Mouse (Mus musculus) neural tube, embryonic 12.5 days (tissue): Measurements from ENCODE around the gene Tut7. TPM values are rescaled to one million over a fixed set of nuclear protein-coding genes. Genes with fewer than 3 reads are reported as not detected.
A peak's percentile ranks its signal among the peaks of the same experiment; 100 is the strongest.

Source experiments
- ATAC-seq: fragments of 200-750 bp; cut with Nextera tagmentation; 2 replicates; pipeline ENCODE4 v1.8.0; 2017; ENCODE audit warnings: low read depth, mild to moderate bottlenecking, moderate TSS enrichment, moderate library complexity; ENCODE audit not compliant: low FRiP score
- H3K27ac ChIP-seq: fragments of 300-500 bp; sonication (generic); 2 replicates; pipeline ENCODE4 v1.5.1; 2016
- H3K27me3 ChIP-seq: fragments of 300-500 bp; sonication (generic); replicated peaks from 2 replicates; pipeline ENCODE4 v1.6.1; 2016; ENCODE audit warnings: mild to moderate bottlenecking
- H3K36me3 ChIP-seq: fragments of 300-500 bp; sonication (generic); 2 replicates; pipeline ENCODE4 v1.6.1; 2016; ENCODE audit warnings: mild to moderate bottlenecking
- H3K4me1 ChIP-seq: fragments of 300-500 bp; sonication (generic); 2 replicates; pipeline ENCODE4 v1.6.1; 2016
- H3K4me2 ChIP-seq: fragments of 300-500 bp; sonication (generic); replicated peaks from 2 replicates; pipeline ENCODE4 v1.6.1; 2016; ENCODE audit warnings: mild to moderate bottlenecking
- H3K4me3 ChIP-seq: fragments of 300-500 bp; sonication (generic); 2 replicates; pipeline ENCODE4 v1.5.1; 2016
- H3K9ac ChIP-seq: fragments of 300-500 bp; sonication (generic); 2 replicates; pipeline ENCODE4 v1.6.1; 2016; ENCODE audit warnings: mild to moderate bottlenecking
- H3K9me3 ChIP-seq: fragments of 300-500 bp; sonication (generic); 2 replicates; pipeline ENCODE4 v1.6.1; 2016; ENCODE audit warnings: mild to moderate bottlenecking
- WGBS: fragments of 180-500 bp; shearing (Covaris S2); methylation state at CpG from one replicate; pipeline ENCODE4 v1.1.7; 2016; 5-methylcytosine and 5-hydroxymethylcytosine counted together
- polyA plus RNA-seq: library from polyadenylated mRNA; unstranded; fragments of >200 nt; fragmentation: Nextera tagmentation; extraction: Ambion mirVana; gene quantifications from 2 replicates; pipeline ENCODE4 v1.2.1, GENCODE M21; 2016

Tut7 gene
- polyA plus RNA-seq, 1 experiment from 2014 or later = 61.7 TPM

- 93% methylated on average over 4 of the region's 4 CpGs for WGBS
- no peak for ATAC-seq
These were observed 43.7 kb downstream of the Tut7 start for GRCm38 (mm10) chr13:59779213-59779612.

GRCm38 (mm10) chr13:59775168-59775567, 47.8 kb downstream of the Tut7 start:
- peaks cover 51% of the 10 kb centered on the region for H3K36me3 ChIP-seq
- no peak overlapping the region for H3K4me2 ChIP-seq
- H3K27ac ChIP-seq = no peak overlapping the region
- WGBS = 92% methylated on average over 3 of the region's 3 CpGs
- H3K4me1 ChIP-seq = peaks cover 9% of the 10 kb centered on the region; the same call in 1 of the 2 replicates
- no peak overlapping the region for H3K4me3 ChIP-seq
- no peaks in the 10 kb centered on the region for H3K9me3 ChIP-seq
- ATAC-seq = no peak
- H3K9ac ChIP-seq = no peak overlapping the region
- no peaks in the 10 kb centered on the region for H3K27me3 ChIP-seq

More at GRCm38 (mm10) chr13:59779213-59779612, 43.7 kb downstream of the Tut7 start:
- Histone ChIP-seq H3K9ac (no peak overlapping the region), H3K27me3 (no peaks in the 10 kb centered on the region), H3K4me3 (no peak overlapping the region), H3K9me3 (no peaks in the 10 kb centered on the region), H3K27ac (no peak overlapping the region), H3K36me3 (peaks cover 83% of the 10 kb centered on the region), H3K4me2 (no peak overlapping the region), H3K4me1 (no peaks in the 10 kb centered on the region)

GRCm38 (mm10) chr13:59771257-59771656, 51.7 kb downstream of the Tut7 start:
- Histone ChIP-seq H3K4me3 (no peak overlapping the region), H3K27ac (no peak overlapping the region), H3K9ac (no peak overlapping the region), H3K4me2 (peak overlapping the region; percentile 64; the same call in 1 of the 2 replicates), H3K4me1 (peaks cover 35% of the 10 kb centered on the region), H3K27me3 (no peaks in the 10 kb centered on the region), H3K36me3 (peaks cover 23% of the 10 kb centered on the region), H3K9me3 (no peaks in the 10 kb centered on the region)
- ATAC-seq = no peak
- 79% methylated on average over 9 of the region's 9 CpGs for WGBS

- peak overlapping the region; percentile 43 for H3K27ac ChIP-seq
- H3K27me3 ChIP-seq = no peaks in the 10 kb centered on the region
- no peak overlapping the region for H3K4me3 ChIP-seq
- H3K4me1 ChIP-seq = peaks cover 39% of the 10 kb centered on the region
- 78% methylated on average over 9 of the region's 9 CpGs for WGBS
- no peaks in the 10 kb centered on the region for H3K9me3 ChIP-seq
- no peak for ATAC-seq
- H3K9ac ChIP-seq = peak overlapping the region; percentile 77; the same call in 1 of the 2 replicates
- H3K4me2 ChIP-seq = peak overlapping the region; percentile 64
- H3K36me3 ChIP-seq = peaks cover 23% of the 10 kb centered on the region
These were observed 52.1 kb downstream of the Tut7 start for GRCm38 (mm10) chr13:59770847-59771246.

- H3K4me3 ChIP-seq = peak overlapping the region; percentile 88
- H3K9me3 ChIP-seq = no peaks in the 10 kb centered on the region
- no peaks in the 10 kb centered on the region for H3K27me3 ChIP-seq
- under 1% methylated on average over 28 of the region's 28 CpGs for WGBS
- peak overlapping the region; percentile 64 for H3K4me2 ChIP-seq
- peak overlapping the region; percentile 77 for H3K9ac ChIP-seq
- peak overlapping the region; percentile 97 for H3K27ac ChIP-seq
- H3K36me3 ChIP-seq = peaks cover 20% of the 10 kb centered on the region
- ATAC-seq = peak; percentile 93
- peaks cover 43% of the 10 kb centered on the region for H3K4me1 ChIP-seq
These were observed 52.8 kb downstream of the Tut7 start for GRCm38 (mm10) chr13:59770164-59770562.

GRCm38 (mm10) chr13:59769296-59770163, 53.4 kb downstream of the Tut7 start, which contains the start of gene Isca1:
Isca1 (minus strand) TSS chr13:59769810.
- Histone ChIP-seq H3K4me1 (peaks cover 43% of the 10 kb centered on the region), H3K27ac (peak within 1 kb of the TSS; percentile 97), H3K27me3 (no peaks in the 10 kb centered on the region), H3K4me2 (peak within 1 kb of the TSS; percentile 64), H3K4me3 (peak within 1 kb of the TSS; percentile 88), H3K36me3 (peaks cover 14% of the 10 kb centered on the region; the same call in 1 of the 2 replicates), H3K9ac (peak within 1 kb of the TSS; percentile 86), H3K9me3 (no peaks in the 10 kb centered on the region)
- under 1% methylated on average over 91 of the region's 91 CpGs for WGBS
- ATAC-seq = peak; percentile 99

- no peaks in the 10 kb centered on the region for H3K27me3 ChIP-seq
- peak overlapping the region; percentile 64 for H3K4me2 ChIP-seq
- peaks cover 14% of the 10 kb centered on the region; the same call in 1 of the 2 replicates for H3K36me3 ChIP-seq
- no peak for ATAC-seq
- H3K4me3 ChIP-seq = peak overlapping the region; percentile 88
- peaks cover 43% of the 10 kb centered on the region for H3K4me1 ChIP-seq
- peak overlapping the region; percentile 86 for H3K9ac ChIP-seq
- no peaks in the 10 kb centered on the region for H3K9me3 ChIP-seq
- 45% methylated on average over 13 of the region's 13 CpGs for WGBS
- H3K27ac ChIP-seq = no peak overlapping the region
These were observed 54.4 kb downstream of the Tut7 start for GRCm38 (mm10) chr13:59768531-59768930.

- Histone ChIP-seq H3K4me2 (peak overlapping the region; percentile 64), H3K27ac (no peak overlapping the region), H3K4me3 (no peak overlapping the region), H3K9ac (0 out of 2 replicates have a peak overlapping the region, but pooled peaks have one; percentile 17), H3K4me1 (peaks cover 43% of the 10 kb centered on the region), H3K9me3 (no peaks in the 10 kb centered on the region), H3K27me3 (no peaks in the 10 kb centered on the region), H3K36me3 (peaks cover 17% of the 10 kb centered on the region)
- 71% methylated on average over 11 of the region's 11 CpGs for WGBS
- no peak for ATAC-seq
These were observed 56.0 kb downstream of the Tut7 start for GRCm38 (mm10) chr13:59766786-59767515.

- WGBS = 95% methylated on average over 7 of the region's 7 CpGs
- no peaks in the 10 kb centered on the region for H3K27me3 ChIP-seq
These were observed 60.2 kb downstream of the Tut7 start for GRCm38 (mm10) chr13:59762791-59763190.

GRCm38 (mm10) chr13:59756906-59757305, 66.0 kb downstream of the Tut7 start:
- Histone ChIP-seq H3K27ac (no peak overlapping the region), H3K36me3 (peaks cover 56% of the 10 kb centered on the region), H3K27me3 (no peaks in the 10 kb centered on the region), H3K4me1 (no peaks in the 10 kb centered on the region), H3K9ac (no peak overlapping the region), H3K9me3 (no peaks in the 10 kb centered on the region), H3K4me3 (no peak overlapping the region), H3K4me2 (no peak overlapping the region)
- WGBS = 90% methylated on average over 7 of the region's 7 CpGs
- no peak for ATAC-seq

More at GRCm38 (mm10) chr13:59762791-59763190, 60.2 kb downstream of the Tut7 start:
- Histone ChIP-seq H3K4me1 (peaks cover 23% of the 10 kb centered on the region), H3K9ac (no peak overlapping the region), H3K4me3 (no peak overlapping the region), H3K9me3 (no peaks in the 10 kb centered on the region), H3K36me3 (peaks cover 53% of the 10 kb centered on the region), H3K27ac (no peak overlapping the region), H3K4me2 (no peak overlapping the region)
- ATAC-seq = no peak

GRCm38 (mm10) chr13:59750310-59750709, 72.6 kb downstream of the Tut7 start:
- Histone ChIP-seq H3K27me3 (no peaks in the 10 kb centered on the region), H3K4me3 (no peak overlapping the region), H3K4me1 (no peaks in the 10 kb centered on the region), H3K27ac (no peak overlapping the region), H3K36me3 (peaks cover 6% of the 10 kb centered on the region), H3K4me2 (no peak overlapping the region), H3K9me3 (no peaks in the 10 kb centered on the region), H3K9ac (no peak overlapping the region)
- WGBS = 90% methylated on average over 12 of the region's 12 CpGs
- no peak for ATAC-seq

GRCm38 (mm10) chr13:59746711-59747110, 76.2 kb downstream of the Tut7 start, which contains the start of gene 1700014D04Rik:
1700014D04Rik (minus strand) TSS chr13:59746752.
- ATAC-seq = no peak
- Histone ChIP-seq H3K9me3 (no peaks in the 10 kb centered on the region), H3K4me3 (no peak within 1 kb of the TSS), H3K4me1 (no peaks in the 10 kb centered on the region), H3K27me3 (no peaks in the 10 kb centered on the region), H3K36me3 (no peaks in the 10 kb centered on the region), H3K27ac (no peak within 1 kb of the TSS), H3K9ac (no peak within 1 kb of the TSS), H3K4me2 (no peak within 1 kb of the TSS)
- WGBS = 88% methylated on average over 9 of the region's 9 CpGs
